Mouse (Mus musculus): ENCODE data around the gene Gcnt4.

- TF ChIP-seq POLR2A (IDR thresholded peaks at IDR 0.05; ENCODE audit: borderline replicate concordance, insufficient read depth, low read length), result no peak
- no peak for TF ChIP-seq CTCF (IDR thresholded peaks at IDR 0.05; ENCODE audit: borderline replicate concordance, insufficient read depth, low read depth, low read length)
These were observed at the start of gene Gcnt4 for GRCm38 (mm10) chr13:96923999-96924961.

All from cerebellum, adult 2 months (tissue).